Mouse (Mus musculus): ENCODE data around the gene March1. TPM values are rescaled to one million over a fixed set of nuclear protein-coding genes. Genes with fewer than 3 reads are reported as not detected.

Gene March1
- polyA plus RNA-seq, 1 experiment from 2014 or later: 0.77 TPM

DNA sequence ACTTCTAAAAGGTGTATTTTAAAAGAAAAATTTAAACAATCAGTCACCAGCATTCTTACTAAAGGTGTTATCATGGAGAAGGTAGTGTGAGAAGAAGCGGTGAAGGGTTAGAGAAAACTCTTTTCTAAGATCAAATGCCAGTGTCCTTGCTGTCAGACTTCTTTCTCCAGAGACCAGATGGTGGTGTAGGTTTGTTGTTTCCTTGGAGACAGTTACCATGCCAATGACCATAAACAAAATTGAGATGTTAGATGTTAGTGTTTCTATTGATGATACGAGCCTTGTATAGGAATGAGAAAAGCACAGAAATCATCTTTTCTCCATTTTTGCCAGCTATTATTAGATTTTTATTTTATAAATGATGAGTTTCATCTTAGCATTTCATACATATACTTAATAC, 158.1 kb downstream of the March1 start:
- Histone ChIP-seq H3K36me3 (no peaks in the 10 kb centered on the region), H3K27me3 (no peaks in the 10 kb centered on the region), H3K9ac (no peak overlapping the region), H3K9me3 (replicated peaks) (no peaks in the 10 kb centered on the region), H3K27ac (replicated peaks) (no peak overlapping the region), H3K4me1 (no peaks in the 10 kb centered on the region), H3K4me2 (replicated peaks) (no peak overlapping the region), H3K4me3 (replicated peaks) (no peak overlapping the region)
- 76% methylated on average over 2 of the region's 2 CpGs for WGBS
- ATAC-seq (ENCODE audit: insufficient number of reproducible peaks, low FRiP score, low TSS enrichment, low read depth): no peak

- H3K9me3 ChIP-seq (replicated peaks): no peaks in the 10 kb centered on the region
- H3K4me1 ChIP-seq: no peaks in the 10 kb centered on the region
- WGBS: 45% methylated on average over 5 of the region's 5 CpGs
- H3K27ac ChIP-seq (replicated peaks): no peak overlapping the region
- H3K36me3 ChIP-seq: no peaks in the 10 kb centered on the region
- no peak overlapping the region for H3K4me3 ChIP-seq (replicated peaks)
- no peak for ATAC-seq (ENCODE audit: insufficient number of reproducible peaks, low FRiP score, low TSS enrichment, low read depth)
- H3K4me2 ChIP-seq (replicated peaks): no peak overlapping the region
- no peaks in the 10 kb centered on the region for H3K27me3 ChIP-seq
- H3K9ac ChIP-seq: no peak overlapping the region
These were observed 163.5 kb downstream of the March1 start for GRCm38 (mm10) chr8:65781156-65781555.

- Histone ChIP-seq H3K4me2 (replicated peaks) (no peak overlapping the region), H3K27ac (replicated peaks) (no peak overlapping the region), H3K9me3 (replicated peaks) (no peaks in the 10 kb centered on the region), H3K36me3 (no peaks in the 10 kb centered on the region), H3K4me1 (no peaks in the 10 kb centered on the region), H3K9ac (no peak overlapping the region), H3K27me3 (no peaks in the 10 kb centered on the region), H3K4me3 (replicated peaks) (no peak overlapping the region)
- 84% methylated on average over 2 of the region's 2 CpGs for WGBS
- no peak for ATAC-seq (ENCODE audit: insufficient number of reproducible peaks, low FRiP score, low TSS enrichment, low read depth)
These were observed 195.3 kb downstream of the March1 start for GRCm38 (mm10) chr8:65812971-65813370.

- Histone ChIP-seq H3K27me3 (no peaks in the 10 kb centered on the region), H3K4me1 (no peaks in the 10 kb centered on the region), H3K4me2 (replicated peaks) (no peak overlapping the region), H3K9me3 (replicated peaks) (no peaks in the 10 kb centered on the region), H3K36me3 (no peaks in the 10 kb centered on the region), H3K9ac (no peak overlapping the region), H3K4me3 (replicated peaks) (no peak overlapping the region), H3K27ac (replicated peaks) (no peak overlapping the region)
- ATAC-seq (ENCODE audit: insufficient number of reproducible peaks, low FRiP score, low TSS enrichment, low read depth): no peak
- 70% methylated on average over 3 of the region's 3 CpGs for WGBS
These were observed 304.8 kb downstream of the March1 start for GRCm38 (mm10) chr8:65922294-65923019.

DNA sequence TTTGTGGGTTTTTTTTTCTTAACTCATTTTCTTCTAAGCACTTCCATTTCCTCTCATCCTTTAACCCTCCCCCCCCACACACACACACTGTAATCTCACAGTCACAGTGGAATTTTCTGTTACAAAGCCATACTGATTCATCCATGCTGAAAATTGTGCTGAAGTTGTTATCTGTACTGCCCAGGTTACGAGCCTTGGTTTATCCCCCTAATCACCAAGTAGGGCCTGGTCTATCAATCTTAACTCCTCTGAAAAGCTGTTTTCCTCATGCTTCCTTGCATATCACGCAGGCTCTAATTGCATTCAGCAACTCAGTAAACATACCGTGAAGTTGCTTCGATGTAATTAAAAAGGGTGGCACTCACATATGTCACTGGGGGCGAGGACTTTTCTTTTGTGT, 339.2 kb downstream of the March1 start:
- Histone ChIP-seq H3K4me2 (replicated peaks) (no peak overlapping the region), H3K27me3 (no peaks in the 10 kb centered on the region)
- ATAC-seq (ENCODE audit: insufficient number of reproducible peaks, low FRiP score, low TSS enrichment, low read depth): no peak

DNA sequence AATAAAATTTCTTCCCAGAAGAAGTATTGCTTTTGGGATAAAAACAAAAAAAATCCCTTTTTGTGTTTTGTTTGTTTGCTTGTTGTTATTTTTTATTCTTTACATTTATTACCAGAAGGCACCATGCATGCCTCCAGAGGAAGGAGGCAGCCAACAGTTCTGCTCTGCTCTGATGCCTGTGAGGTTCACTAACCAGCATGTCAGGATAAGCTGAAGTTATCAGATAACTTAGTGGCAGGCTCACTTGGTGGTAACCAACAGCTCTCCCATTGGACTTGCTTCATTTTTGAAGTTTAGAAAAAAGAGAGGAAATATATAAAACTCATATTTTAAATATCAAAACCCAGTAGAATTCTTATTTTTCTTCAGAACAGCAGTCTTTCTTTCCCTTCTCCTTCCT, 339.8 kb downstream of the March1 start:
- H3K4me2 ChIP-seq (replicated peaks): no peak overlapping the region
- no peak overlapping the region for H3K27ac ChIP-seq (replicated peaks)
- ATAC-seq (ENCODE audit: insufficient number of reproducible peaks, low FRiP score, low TSS enrichment, low read depth): no peak
- no peak overlapping the region for H3K4me3 ChIP-seq (replicated peaks)
- H3K27me3 ChIP-seq: no peaks in the 10 kb centered on the region
- H3K9me3 ChIP-seq (replicated peaks): no peaks in the 10 kb centered on the region
- no peaks in the 10 kb centered on the region for H3K4me1 ChIP-seq
- no peak overlapping the region for H3K9ac ChIP-seq
- no peaks in the 10 kb centered on the region for H3K36me3 ChIP-seq

More for the DNA sequence above, 339.2 kb downstream of the March1 start:
- Histone ChIP-seq H3K9me3 (replicated peaks) (no peaks in the 10 kb centered on the region), H3K4me1 (no peaks in the 10 kb centered on the region), H3K9ac (no peak overlapping the region), H3K27ac (replicated peaks) (no peak overlapping the region), H3K4me3 (replicated peaks) (no peak overlapping the region), H3K36me3 (no peaks in the 10 kb centered on the region)
- 47% methylated on average over 5 of the region's 5 CpGs for WGBS

DNA sequence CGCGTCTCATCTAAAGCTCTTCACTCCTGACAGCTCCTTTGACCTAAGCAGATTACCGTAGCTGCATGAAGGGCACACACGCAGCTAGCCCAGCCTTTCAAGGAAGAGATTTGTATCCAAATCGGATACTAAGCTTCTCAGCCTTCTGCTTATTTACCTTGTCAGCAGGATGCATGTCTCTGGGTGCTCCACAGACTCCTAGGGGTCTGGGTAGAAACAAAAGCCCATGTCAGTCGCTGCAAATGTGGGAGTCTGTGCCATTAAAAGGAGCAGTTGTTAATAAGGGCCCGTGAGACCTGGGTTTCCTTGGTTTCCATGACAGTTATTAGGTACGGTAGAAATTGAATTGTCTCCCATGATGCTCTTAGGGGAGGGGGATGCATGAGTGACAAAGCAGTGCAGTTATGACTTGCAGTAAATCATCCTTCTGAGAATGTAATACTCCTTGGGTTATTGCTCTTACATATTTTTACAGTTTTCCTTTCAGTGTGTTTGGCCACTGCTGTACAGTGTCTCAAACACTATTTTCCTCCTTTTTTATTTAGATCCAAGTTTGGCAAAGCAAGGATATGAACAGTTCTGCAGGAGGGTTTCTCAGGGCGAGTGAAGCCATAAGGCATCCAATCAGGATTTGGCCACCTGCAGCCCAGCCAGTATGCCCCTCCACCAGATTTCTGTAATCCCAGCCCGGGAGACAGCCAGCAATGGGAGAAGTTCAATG, 349.0 kb downstream of the March1 start:
- no peaks in the 10 kb centered on the region for H3K9me3 ChIP-seq (replicated peaks)
- no peaks in the 10 kb centered on the region for H3K27me3 ChIP-seq
- H3K9ac ChIP-seq: no peak overlapping the region
- no peak overlapping the region for H3K27ac ChIP-seq (replicated peaks)
- no peak overlapping the region for H3K4me3 ChIP-seq (replicated peaks)
- H3K4me1 ChIP-seq: no peaks in the 10 kb centered on the region
- no peak for ATAC-seq (ENCODE audit: insufficient number of reproducible peaks, low FRiP score, low TSS enrichment, low read depth)
- H3K36me3 ChIP-seq: no peaks in the 10 kb centered on the region
- H3K4me2 ChIP-seq (replicated peaks): no peak overlapping the region
- 9% methylated on average over 10 of the region's 10 CpGs for WGBS

GRCm38 (mm10) chr8:65967223-65967778, 349.6 kb downstream of the March1 start:
- Histone ChIP-seq H3K27me3 (no peaks in the 10 kb centered on the region), H3K4me2 (replicated peaks) (no peak overlapping the region), H3K9me3 (replicated peaks) (no peaks in the 10 kb centered on the region), H3K27ac (replicated peaks) (no peak overlapping the region), H3K9ac (no peak overlapping the region), H3K4me3 (replicated peaks) (no peak overlapping the region), H3K36me3 (no peaks in the 10 kb centered on the region), H3K4me1 (no peaks in the 10 kb centered on the region)
- ATAC-seq (ENCODE audit: insufficient number of reproducible peaks, low FRiP score, low TSS enrichment, low read depth): no peak
- WGBS: 61% methylated on average over 8 of the region's 8 CpGs

DNA sequence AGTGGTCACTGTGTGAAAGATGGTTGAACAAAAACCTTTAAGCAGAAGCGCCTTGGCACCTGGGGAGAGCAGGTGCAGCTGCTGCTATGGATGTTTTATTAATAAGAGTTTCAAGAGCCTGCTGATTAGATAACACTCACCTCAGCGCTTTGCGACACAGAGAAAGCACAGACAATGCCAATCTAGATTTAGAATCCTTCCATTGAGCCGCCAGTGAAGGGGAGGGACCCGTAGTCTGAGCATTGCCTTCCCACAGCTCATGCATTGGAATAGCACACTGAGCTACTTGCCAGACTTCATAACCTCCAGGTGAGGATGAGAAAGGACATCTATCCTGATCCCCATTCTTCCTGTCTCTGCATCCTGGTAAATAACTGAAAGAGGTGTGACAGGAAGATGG, 359.2 kb downstream of the March1 start:
- no peaks in the 10 kb centered on the region for H3K4me1 ChIP-seq
- H3K9ac ChIP-seq: no peak overlapping the region
- H3K27me3 ChIP-seq: no peaks in the 10 kb centered on the region
- no peak overlapping the region for H3K4me2 ChIP-seq (replicated peaks)
- 74% methylated on average over 5 of the region's 5 CpGs for WGBS
- no peak for ATAC-seq (ENCODE audit: insufficient number of reproducible peaks, low FRiP score, low TSS enrichment, low read depth)
- no peak overlapping the region for H3K27ac ChIP-seq (replicated peaks)
- no peaks in the 10 kb centered on the region for H3K9me3 ChIP-seq (replicated peaks)
- H3K4me3 ChIP-seq (replicated peaks): no peak overlapping the region
- H3K36me3 ChIP-seq: no peaks in the 10 kb centered on the region

- H3K9me3 ChIP-seq (replicated peaks): no peaks in the 10 kb centered on the region
- H3K27me3 ChIP-seq: no peaks in the 10 kb centered on the region
- no peak for ATAC-seq (ENCODE audit: insufficient number of reproducible peaks, low FRiP score, low TSS enrichment, low read depth)
- no peak overlapping the region for H3K4me3 ChIP-seq (replicated peaks)
- H3K4me2 ChIP-seq (replicated peaks): no peak overlapping the region
- H3K9ac ChIP-seq: no peak overlapping the region
- H3K27ac ChIP-seq (replicated peaks): no peak overlapping the region
- no peaks in the 10 kb centered on the region for H3K36me3 ChIP-seq
- no peaks in the 10 kb centered on the region for H3K4me1 ChIP-seq
- 77% methylated on average over 2 of the region's 2 CpGs for WGBS
These were observed 364.3 kb downstream of the March1 start for GRCm38 (mm10) chr8:65982039-65982438.

DNA sequence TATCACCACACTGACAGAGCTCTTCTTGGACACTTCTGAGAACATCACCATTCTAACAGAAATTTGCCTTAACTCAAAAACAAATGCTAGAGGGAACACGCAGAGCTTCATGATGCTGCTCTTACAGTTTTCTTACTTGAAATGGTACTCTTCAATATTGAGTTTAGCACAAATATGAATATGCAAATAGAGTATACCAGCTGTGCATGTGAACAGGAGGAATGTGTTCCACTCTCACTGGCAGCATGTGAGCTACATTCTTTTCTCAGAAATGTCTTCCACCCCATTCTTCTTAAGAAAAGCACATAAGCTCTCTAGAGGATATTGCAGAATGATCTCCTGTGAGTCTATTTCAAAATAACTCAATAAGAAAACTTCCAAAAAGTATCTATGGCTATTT, 370.0 kb downstream of the March1 start:
- Histone ChIP-seq H3K4me3 (replicated peaks) (no peak overlapping the region), H3K9me3 (replicated peaks) (no peaks in the 10 kb centered on the region), H3K4me1 (no peaks in the 10 kb centered on the region), H3K9ac (no peak overlapping the region), H3K27ac (replicated peaks) (no peak overlapping the region), H3K27me3 (no peaks in the 10 kb centered on the region), H3K4me2 (replicated peaks) (no peak overlapping the region), H3K36me3 (no peaks in the 10 kb centered on the region)
- no peak for ATAC-seq (ENCODE audit: insufficient number of reproducible peaks, low FRiP score, low TSS enrichment, low read depth)
- 89% methylated on average over 1 of the region's 1 CpGs for WGBS

Measured in embryonic facial prominence, embryonic 15.5 days (tissue).